Mouse (Mus musculus): ENCODE data around the gene Gm10643.

The Gm10643 gene

DNA sequence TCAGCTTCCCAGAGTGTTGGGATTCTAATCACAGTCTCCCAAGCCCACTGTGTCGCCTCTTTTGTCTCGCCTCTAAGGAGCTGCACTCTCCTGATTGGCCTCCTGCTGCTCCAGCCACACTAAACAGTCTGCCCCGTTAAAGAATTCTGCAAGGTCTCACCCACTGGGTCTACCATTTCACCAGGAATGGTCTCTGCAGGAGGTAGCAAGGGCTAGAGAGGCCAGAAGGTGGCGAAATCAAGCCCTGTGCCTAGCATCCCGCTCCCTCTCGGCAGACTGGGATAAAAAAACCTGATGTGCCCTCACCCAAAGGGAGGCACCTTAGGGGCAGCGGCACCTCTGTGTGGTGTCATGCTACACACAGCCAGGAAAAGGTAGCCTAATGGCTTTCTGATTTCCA is 20.8 kb downstream of the Gm10643 start:
- in situ Hi-C loops (cut with MboI, MseI) = no loop called here

DNA sequence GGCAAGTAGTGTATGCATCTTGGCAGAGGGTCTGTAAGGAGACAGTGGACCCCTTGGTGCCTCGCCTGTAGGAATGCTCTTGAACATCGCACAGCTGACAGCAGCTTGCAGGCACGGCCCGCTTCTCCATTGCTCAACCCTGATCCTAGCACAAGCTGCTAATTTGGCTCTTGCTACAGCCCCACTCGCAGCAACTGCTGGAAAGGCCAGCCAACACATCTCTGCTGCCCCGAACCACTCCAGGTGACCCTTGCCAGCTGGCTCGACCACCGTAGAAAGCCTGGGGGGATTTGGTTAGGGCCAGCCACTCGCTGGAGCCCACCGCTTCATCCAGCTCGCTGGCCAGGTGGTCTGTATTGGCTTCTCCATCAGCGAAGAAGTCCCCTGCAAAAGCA is 22.0 kb downstream of the Gm10643 start:
- in situ Hi-C loops (cut with MboI, MseI) = no loop called here

DNA sequence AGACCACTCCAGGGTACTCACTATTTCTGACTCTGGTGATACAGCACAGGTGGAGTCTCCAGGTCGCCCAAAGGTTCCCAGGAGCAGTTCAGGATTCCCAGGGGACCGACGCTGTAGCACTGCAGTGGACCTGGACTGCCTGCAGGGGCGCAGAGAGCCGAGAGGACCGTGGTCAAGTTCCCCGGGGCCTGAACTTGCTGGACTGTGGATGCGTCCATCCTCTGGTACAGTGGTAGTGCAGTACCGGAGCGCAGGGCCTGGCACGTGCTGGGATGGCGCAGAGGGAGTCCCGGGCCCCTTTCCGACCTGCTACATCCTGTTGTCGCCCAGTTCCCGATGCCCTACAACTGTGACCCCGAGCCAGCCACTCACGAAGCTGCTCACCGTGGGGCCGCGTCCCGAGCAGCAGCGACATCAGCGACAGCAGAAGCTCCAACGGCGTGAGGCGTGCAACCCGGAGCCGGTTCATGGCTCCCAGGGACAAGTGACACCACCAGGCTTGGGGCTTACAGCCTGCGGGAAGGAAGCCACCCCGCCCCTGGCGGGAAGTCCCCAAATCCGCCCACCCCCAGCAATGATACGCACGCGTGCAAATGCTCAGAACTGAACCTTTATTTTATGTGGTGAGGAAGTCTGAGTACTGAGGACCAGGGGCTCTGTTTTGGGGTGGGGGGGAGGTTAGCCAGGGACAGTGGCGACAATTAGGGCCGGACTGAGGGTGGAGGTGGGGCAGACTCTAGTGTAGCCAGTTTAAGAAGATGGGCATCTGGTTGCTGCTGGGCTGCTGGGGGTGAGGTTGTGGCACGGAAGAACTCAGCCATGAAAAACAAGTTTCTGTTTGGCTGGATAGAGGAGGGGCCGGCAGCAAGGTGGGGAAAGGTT is 22.6 kb downstream of the Gm10643 start, which contains the start of gene Il27ra:
Gene Il27ra, minus strand, starts transcription at position 524 of the 882 bp plus-strand sequence.
- in situ Hi-C loops (cut with MboI, MseI) = no loop called here

DNA sequence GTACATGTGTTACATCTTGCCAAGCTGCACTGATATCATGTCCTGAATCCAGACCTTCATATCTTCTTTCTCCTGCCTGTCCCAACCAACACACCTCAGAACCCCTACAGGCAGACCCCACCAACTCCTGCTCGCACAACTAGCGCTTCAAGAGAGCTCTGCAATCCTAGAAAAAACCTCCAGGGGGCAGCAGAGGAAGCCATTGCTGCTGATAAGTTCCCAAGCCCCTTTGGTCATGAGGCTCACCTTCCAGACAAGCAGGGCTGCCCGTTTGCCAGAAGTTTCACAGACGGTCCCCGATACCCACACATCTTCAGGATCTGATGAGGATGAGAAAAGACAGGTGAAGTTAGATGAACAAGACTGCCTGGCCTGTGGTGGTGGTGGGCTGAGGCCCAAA is 25.9 kb downstream of the Gm10643 start:
- in situ Hi-C loops (cut with MboI, MseI) = loop anchor here in 1 of 2 experiments (5.0 kb wide), 1 partner anchor 93 kb away; no protein-coding TSS in a partner anchor

GRCm38 (mm10) chr8:84038015-84038414 is 26.9 kb downstream of the Gm10643 start:
- in situ Hi-C loops (cut with MboI, MseI) = loop anchor here in 1 of 2 experiments (5.0 kb wide), 1 partner anchor 94 kb away; no protein-coding TSS in a partner anchor

- in situ Hi-C loops (cut with MboI, MseI) = no loop called here
These were observed 32.2 kb downstream of the Gm10643 start for GRCm38 (mm10) chr8:84032777-84033176.

GRCm38 (mm10) chr8:84029272-84029671 is 35.7 kb downstream of the Gm10643 start:
- in situ Hi-C loops (cut with MboI, MseI) = no loop called here

DNA sequence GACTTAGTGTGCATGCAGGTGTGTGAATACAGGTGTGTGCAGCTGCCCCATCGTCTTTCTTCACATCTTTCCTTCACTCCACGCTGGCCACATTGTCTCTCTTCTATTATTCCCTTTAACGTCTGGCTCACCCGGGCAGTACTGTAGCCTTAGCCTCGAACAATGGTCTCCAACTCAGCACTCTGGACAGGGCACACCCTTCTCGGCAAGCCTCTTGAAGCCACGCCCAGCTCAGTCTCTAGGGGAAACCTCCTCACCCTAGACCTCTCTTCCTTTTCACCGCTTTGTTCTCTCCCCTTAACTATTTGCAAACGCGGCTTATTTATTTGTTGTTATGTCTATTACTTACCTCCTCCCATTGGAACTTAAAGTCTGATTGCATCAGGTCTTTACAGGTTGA is 37.5 kb downstream of the Gm10643 start:
- in situ Hi-C loops (cut with MboI, MseI) = no loop called here

DNA sequence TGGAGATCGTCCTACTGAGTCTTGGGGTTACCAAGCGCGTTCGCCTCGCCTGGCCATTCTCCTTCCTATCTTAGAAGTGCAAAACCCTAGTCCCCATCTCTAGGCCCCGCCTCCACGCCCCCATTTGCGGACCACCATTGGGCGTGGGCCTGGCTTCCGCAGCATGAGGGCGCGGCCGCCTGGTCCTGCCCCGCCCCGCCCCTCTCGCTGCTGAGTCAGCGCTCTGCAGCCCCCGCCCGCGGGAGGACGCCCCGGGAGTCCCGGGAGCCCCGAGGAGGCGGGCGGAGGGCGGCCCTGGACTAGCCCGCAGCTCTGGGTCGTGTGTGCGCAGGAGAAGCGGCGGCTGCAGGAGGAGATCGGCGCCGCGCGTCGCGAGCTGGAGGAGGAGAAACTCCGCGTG is 39.1 kb downstream of the Gm10643 start:
- in situ Hi-C loops (cut with MboI, MseI) = no loop called here

DNA sequence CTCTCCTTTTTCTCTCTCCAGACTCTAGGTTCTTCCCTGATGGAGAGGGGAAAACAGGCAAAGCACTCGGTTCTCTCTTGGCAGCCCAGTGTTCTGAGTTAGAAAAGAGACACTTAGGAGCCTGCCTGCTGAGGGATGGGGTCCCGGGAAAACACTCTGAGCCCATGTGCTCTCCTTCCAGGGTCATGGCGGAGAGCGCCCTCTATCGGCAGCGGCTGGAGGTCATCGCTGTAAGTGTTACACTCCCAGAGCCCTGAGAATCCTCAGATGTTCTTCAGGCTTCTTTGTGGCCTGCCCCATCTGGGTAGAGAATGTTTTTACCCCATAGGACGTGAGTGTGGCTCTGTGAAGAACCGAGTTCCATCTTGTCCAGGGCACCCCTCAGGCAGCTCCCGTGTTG is 40.8 kb downstream of the Gm10643 start:
- in situ Hi-C loops (cut with MboI, MseI) = no loop called here

DNA sequence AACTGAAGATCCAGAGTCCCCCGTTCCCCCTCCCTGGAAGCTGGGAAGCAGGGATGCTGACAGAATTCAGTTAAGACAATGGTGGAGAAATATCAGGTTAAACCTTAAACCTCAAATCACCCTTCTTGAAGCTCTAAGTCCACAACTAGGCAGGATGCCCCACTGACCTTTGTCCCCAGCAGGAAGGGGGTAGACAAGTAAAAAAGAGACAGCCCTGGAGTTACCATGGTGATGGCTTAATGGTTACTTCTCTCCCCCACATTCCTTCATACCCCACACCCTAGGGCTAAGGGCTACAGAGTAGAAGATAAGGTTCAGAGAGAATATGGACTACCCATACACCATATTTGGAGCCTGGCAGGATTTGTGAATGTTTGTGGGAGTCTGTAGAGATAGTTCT is 41.3 kb downstream of the Gm10643 start:
- in situ Hi-C loops (cut with MboI, MseI) = no loop called here

DNA sequence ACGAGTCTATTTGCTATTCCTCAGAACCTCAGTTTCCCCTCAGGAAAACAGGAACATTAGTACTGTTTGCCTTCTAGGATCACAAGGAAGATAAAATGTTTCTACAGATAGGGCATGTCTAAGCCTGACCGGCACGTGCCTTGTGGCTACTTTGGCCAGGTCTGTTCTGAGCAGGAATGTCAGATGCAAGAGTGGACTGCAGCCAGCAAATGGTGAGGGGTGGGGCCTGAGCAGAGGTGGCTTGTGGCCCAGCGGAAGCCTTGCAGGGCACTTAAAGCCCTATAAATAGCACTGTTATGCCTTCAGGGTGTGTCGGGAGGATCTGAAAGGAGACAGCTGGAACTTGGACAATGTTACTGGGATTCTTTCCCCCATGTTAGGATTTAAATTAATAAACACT is 41.9 kb downstream of the Gm10643 start:
- in situ Hi-C loops (cut with MboI, MseI) = no loop called here

- in situ Hi-C loops (cut with MboI, MseI) = no loop called here
These were observed 43.4 kb downstream of the Gm10643 start for GRCm38 (mm10) chr8:84021569-84021968.

- in situ Hi-C loops (cut with MboI, MseI) = no loop called here
These were observed 43.8 kb downstream of the Gm10643 start, which contains the start of gene Palm3 for GRCm38 (mm10) chr8:84021096-84021495. TSS of gene Palm3 (plus strand) at chr8:84021471.

- in situ Hi-C loops (cut with MboI, MseI) = loop anchor here in 1 of 2 experiments (10.0 kb wide), 1 partner anchor 325 kb away; no protein-coding TSS in a partner anchor
These were observed 45.2 kb downstream of the Gm10643 start for GRCm38 (mm10) chr8:84019738-84020137.

- in situ Hi-C loops (cut with MboI, MseI) = loop anchor here in 1 of 2 experiments (10.0 kb wide), 1 partner anchor 329 kb away; no protein-coding TSS in a partner anchor
These were observed 49.1 kb downstream of the Gm10643 start for GRCm38 (mm10) chr8:84015833-84016232.

Data from T-helper 17 cell (primary cell).